In the genomic region with DNA sequence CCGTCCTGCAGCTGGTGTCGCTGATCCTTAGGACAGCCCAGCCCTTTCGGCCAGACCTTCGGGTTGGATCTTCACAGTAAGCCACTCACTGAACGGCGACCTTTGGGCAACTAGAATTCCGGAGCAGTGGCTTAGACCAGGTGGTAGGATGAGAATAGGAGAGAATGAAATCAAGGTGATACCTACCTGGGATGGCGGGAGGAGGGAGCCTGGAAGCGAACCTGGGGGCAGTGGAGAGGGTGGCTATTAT, we compare ENCODE assay signal across 8 mouse cellular contexts. TPM values are rescaled to one million over a fixed set of nuclear protein-coding genes. Genes with fewer than 3 reads are reported as not detected.
DNase-seq lines count a peak whose midpoint lies in the region; ATAC-seq lines count a peak whose summit lies in the region.

No protein-coding gene starts in this region.

- intact Hi-C loops in left cerebral cortex, postnatal 10 days (cut with DNase I), result no loop called here

- H3K9ac ChIP-seq in forebrain, embryonic 14.5 days (ENCODE audit: low read length), result peak overlapping the region; percentile 74; the same call in 1 of the 2 replicates
- H3K9ac ChIP-seq in limb, embryonic 12.5 days (replicated peaks), result peak overlapping the region; percentile 77
- H3K9ac ChIP-seq in stomach, embryonic 14.5 days (replicated peaks; ENCODE audit: low read depth, low read length), result 0 out of 2 replicates have a peak overlapping the region, but pooled peaks have one; percentile 14

- no peak overlapping the region for H3K27ac ChIP-seq in forebrain, embryonic 14.5 days (ENCODE audit: low read depth, low read length)
- no peak overlapping the region for H3K27ac ChIP-seq in limb, embryonic 12.5 days
- H3K27ac ChIP-seq in stomach, embryonic 14.5 days (ENCODE audit: low read length), result no peak overlapping the region

- no peak; the same call in 1 of the 2 replicates for ATAC-seq in megakaryocyte, adult 5-6 weeks (ENCODE audit: poor library complexity, severe bottlenecking)
- ATAC-seq in forebrain, embryonic 14.5 days, result 0 out of 2 replicates have a peak, but pooled peaks have one; percentile 8
- no peak for ATAC-seq in limb, embryonic 12.5 days (ENCODE audit: insufficient number of reproducible peaks, insufficient read depth, low FRiP score, low TSS enrichment, low read depth)
- ATAC-seq in stomach, embryonic 14.5 days (ENCODE audit: insufficient number of reproducible peaks, insufficient read depth, low FRiP score, low read depth), result no peak

- H3K4me3 ChIP-seq in megakaryocyte, embryonic 14.5 days (replicated peaks), result peak overlapping the region; percentile 92
- H3K4me3 ChIP-seq in forebrain, embryonic 14.5 days (ENCODE audit: low read depth, low read length), result peak overlapping the region; percentile 62
- peak overlapping the region; percentile 71 for H3K4me3 ChIP-seq in limb, embryonic 12.5 days (replicated peaks)
- peak overlapping the region; percentile 58 for H3K4me3 ChIP-seq in stomach, embryonic 14.5 days (ENCODE audit: low read depth, low read length)

- WGBS in forebrain, embryonic 14.5 days, result 1% methylated on average over 9 of the region's 9 CpGs
- WGBS in limb, embryonic 12.5 days, result under 1% methylated on average over 9 of the region's 9 CpGs
- 0% methylated on average over 9 of the region's 9 CpGs for WGBS in stomach, embryonic 14.5 days

- H3K4me2 ChIP-seq in forebrain, embryonic 14.5 days (ENCODE audit: low read length), result peak overlapping the region; percentile 97
- H3K4me2 ChIP-seq in limb, embryonic 12.5 days, result peak overlapping the region; percentile 93
- H3K4me2 ChIP-seq in stomach, embryonic 14.5 days (replicated peaks; ENCODE audit: low read depth, low read length), result peak overlapping the region; percentile 97

- no peaks in the 10 kb centered on the region for H3K36me3 ChIP-seq in megakaryocyte, embryonic 14.5 days (replicated peaks; ENCODE audit: low read length)
- H3K36me3 ChIP-seq in forebrain, embryonic 14.5 days (ENCODE audit: control insufficient read depth, insufficient read depth, low read length), result no peaks in the 10 kb centered on the region
- H3K36me3 ChIP-seq in limb, embryonic 12.5 days, result no peaks in the 10 kb centered on the region
- no peaks in the 10 kb centered on the region for H3K36me3 ChIP-seq in stomach, embryonic 14.5 days (ENCODE audit: control insufficient read depth, insufficient read depth, low read length)

- no peak for DNase-seq in forebrain, embryonic 14.5 days (ENCODE audit: low spot score)
- no peak for DNase-seq in thymus, postnatal 25 days
- DNase-seq in left cerebral cortex, postnatal 10 days (ENCODE audit: extremely low spot score in 1 of 2, low spot score in 2 of 2), result no peak
- DNase-seq in layer of hippocampus, postnatal 10 days (ENCODE audit: low spot score in 2 of 2), result no peak

- peaks cover 22% of the 10 kb centered on the region for H3K4me1 ChIP-seq in megakaryocyte, embryonic 14.5 days
- H3K4me1 ChIP-seq in forebrain, embryonic 14.5 days (ENCODE audit: control insufficient read depth, insufficient read depth, low read length), result 0 out of 2 replicates have a peak, but pooled peaks cover 3% of the 10 kb centered on the region
- H3K4me1 ChIP-seq in limb, embryonic 12.5 days (replicated peaks), result peaks cover 5% of the 10 kb centered on the region
- peaks cover 5% of the 10 kb centered on the region; the same call in 1 of the 2 replicates for H3K4me1 ChIP-seq in stomach, embryonic 14.5 days (ENCODE audit: control insufficient read depth, insufficient read depth, low read length)

- H3K9me3 ChIP-seq in megakaryocyte, embryonic 14.5 days, result no peaks in the 10 kb centered on the region
- H3K9me3 ChIP-seq in forebrain, embryonic 14.5 days (replicated peaks; ENCODE audit: control insufficient read depth, low read length), result no peaks in the 10 kb centered on the region
- no peaks in the 10 kb centered on the region for H3K9me3 ChIP-seq in limb, embryonic 12.5 days
- H3K9me3 ChIP-seq in stomach, embryonic 14.5 days (ENCODE audit: control insufficient read depth, low read depth, low read length), result no peaks in the 10 kb centered on the region

- H3K27me3 ChIP-seq in megakaryocyte, embryonic 14.5 days (replicated peaks), result peaks cover 40% of the 10 kb centered on the region
- H3K27me3 ChIP-seq in forebrain, embryonic 14.5 days (replicated peaks; ENCODE audit: control insufficient read depth, insufficient read depth, low read length), result 0 out of 2 replicates have a peak, but pooled peaks cover 20% of the 10 kb centered on the region
- peaks cover 38% of the 10 kb centered on the region for H3K27me3 ChIP-seq in limb, embryonic 12.5 days
- 0 out of 2 replicates have a peak, but pooled peaks cover 4% of the 10 kb centered on the region for H3K27me3 ChIP-seq in stomach, embryonic 14.5 days (ENCODE audit: control insufficient read depth, insufficient read depth, low read length)

RNA-seq across cellular contexts. Expression of gene Ism2, which starts 0.9 kb away (rescaled TPM):
- 0.04 TPM in 1 of 2 replicates, not detected in the other for polyA plus RNA-seq in megakaryocyte, embryonic 14.5 days (2012; ENCODE audit: insufficient read depth, low replicate concordance)
- not detected in 2 replicates for total RNA-seq in megakaryocyte, adult 5-6 weeks (2015)
- not detected in 2 replicates for total RNA-seq in megakaryocyte, adult 5-6 weeks (2017)
- 0.83 and 0.93 TPM in 2 replicates for polyA plus RNA-seq in forebrain, embryonic 14.5 days (2014; fragmentation: Nextera tagmentation; extraction: Ambion mirVana)
- polyA plus RNA-seq in limb, embryonic 12.5 days (2016; fragmentation: Nextera tagmentation; extraction: Ambion mirVana), result 1.7 and 1.9 TPM in 2 replicates
- polyA plus RNA-seq in stomach, embryonic 14.5 days (2014; fragmentation: Nextera tagmentation; extraction: Ambion mirVana), result 0.29 and 0.57 TPM in 2 replicates
- 1 to 10 TPM in 1 of 2 experiments, under 1 TPM in 1; 0.84 to 1.1 TPM for total RNA-seq in left cerebral cortex, postnatal 10 days (2021)
- under 1 TPM; 0.55 to 0.62 TPM for total RNA-seq in layer of hippocampus, postnatal 10 days (2021)

RNA-seq across cellular contexts. Expression of gene Ahsa1, which starts 34.1 kb away (rescaled TPM):
- polyA plus RNA-seq in megakaryocyte, embryonic 14.5 days (2012; ENCODE audit: insufficient read depth, low replicate concordance), result 21.3 and 90.4 TPM in 2 replicates
- 45.5 and 61.6 TPM in 2 replicates for total RNA-seq in megakaryocyte, adult 5-6 weeks (2015)
- total RNA-seq in megakaryocyte, adult 5-6 weeks (2017), result 166 and 169 TPM in 2 replicates
- polyA plus RNA-seq in forebrain, embryonic 14.5 days (2014; fragmentation: Nextera tagmentation; extraction: Ambion mirVana), result 179 and 202 TPM in 2 replicates
- 224 and 227 TPM in 2 replicates for polyA plus RNA-seq in limb, embryonic 12.5 days (2016; fragmentation: Nextera tagmentation; extraction: Ambion mirVana)
- 176 and 187 TPM in 2 replicates for polyA plus RNA-seq in stomach, embryonic 14.5 days (2014; fragmentation: Nextera tagmentation; extraction: Ambion mirVana)
- total RNA-seq in left cerebral cortex, postnatal 10 days (2021), result 100 to 1,000 TPM; 157 to 158 TPM
- total RNA-seq in layer of hippocampus, postnatal 10 days (2021), result 100 to 1,000 TPM; 151 to 153 TPM

RNA-seq across cellular contexts. Expression of gene Vipas39, which starts 34.3 kb away (rescaled TPM):
- polyA plus RNA-seq in megakaryocyte, embryonic 14.5 days (2012; ENCODE audit: insufficient read depth, low replicate concordance), result 2.2 and 3.4 TPM in 2 replicates
- total RNA-seq in megakaryocyte, adult 5-6 weeks (2015), result 29.3 and 38.2 TPM in 2 replicates
- total RNA-seq in megakaryocyte, adult 5-6 weeks (2017), result 26.4 and 30.9 TPM in 2 replicates
- polyA plus RNA-seq in forebrain, embryonic 14.5 days (2014; fragmentation: Nextera tagmentation; extraction: Ambion mirVana), result 78.2 and 87.1 TPM in 2 replicates
- 53.9 and 55.1 TPM in 2 replicates for polyA plus RNA-seq in limb, embryonic 12.5 days (2016; fragmentation: Nextera tagmentation; extraction: Ambion mirVana)
- 47.2 and 48.3 TPM in 2 replicates for polyA plus RNA-seq in stomach, embryonic 14.5 days (2014; fragmentation: Nextera tagmentation; extraction: Ambion mirVana)
- 10 to 100 TPM; 60.9 to 61.7 TPM for total RNA-seq in left cerebral cortex, postnatal 10 days (2021)
- 10 to 100 TPM; 54.9 to 61.5 TPM for total RNA-seq in layer of hippocampus, postnatal 10 days (2021)

Comparison
In these comparisons a context has a peak if more than half of its experiments do, and no peak if none do; other contexts are left out.
1. H3K9ac ChIP-seq: peak in every context shown above with its lines; median percentile 77 in limb, embryonic 12.5 days; 74 in forebrain, embryonic 14.5 days; 14 in stomach, embryonic 14.5 days.
2. RNA of gene Vipas39, which starts 34.3 kb away (polyA plus RNA-seq): 78.2 to 87.1 TPM in forebrain, embryonic 14.5 days, 53.9 to 55.1 TPM in limb, embryonic 12.5 days and 47.2 to 48.3 TPM in stomach, embryonic 14.5 days; 2.2 to 3.4 TPM in megakaryocyte, embryonic 14.5 days; every median in the first group is over 10 times any median in the second.
3. Peak in every context shown above with its lines, with median percentiles within 50 percentile points of each other: H3K4me3 ChIP-seq and H3K4me2 ChIP-seq.